Mouse (Mus musculus) heart, adult 9 months (tissue): Measurements from ENCODE around the gene Gm3893.
"Not testable (repeated sequence)": the region's sequence is repeated elsewhere in the genome, so short reads cannot be mapped to it uniquely, and the experiment has no call there.

Source experiments
- DNase-seq, 2 experiments: peaks; one replicate each; pipeline ENCODE4 v3.0.0; 2022; ENCODE audit warnings: low spot score in 2 of 2

Gene Gm3893

DNA sequence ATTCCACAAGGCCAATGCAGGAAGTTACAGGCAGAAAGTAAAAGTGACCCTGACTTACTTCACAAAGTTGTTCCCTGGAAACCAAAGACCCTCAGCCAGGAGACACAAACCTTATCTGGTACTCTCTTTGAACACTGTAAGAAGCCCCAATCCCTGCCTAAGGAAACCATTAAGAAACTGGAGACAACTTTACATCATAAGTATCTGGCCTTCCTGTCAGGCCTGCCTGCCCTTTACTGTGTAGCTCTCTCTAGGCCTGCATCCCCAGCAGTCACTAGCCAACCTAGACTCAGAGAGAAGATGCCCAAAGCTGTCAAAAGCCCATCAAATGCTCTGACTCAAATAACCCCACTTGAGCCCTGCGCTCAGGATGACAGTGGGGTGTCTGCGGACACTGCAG lies at the start of gene Gm3893:
Gene Gm3893, plus strand, starts transcription at position 301 of the 400 bp plus-strand sequence.
- not testable (repeated sequence) for DNase-seq

DNA sequence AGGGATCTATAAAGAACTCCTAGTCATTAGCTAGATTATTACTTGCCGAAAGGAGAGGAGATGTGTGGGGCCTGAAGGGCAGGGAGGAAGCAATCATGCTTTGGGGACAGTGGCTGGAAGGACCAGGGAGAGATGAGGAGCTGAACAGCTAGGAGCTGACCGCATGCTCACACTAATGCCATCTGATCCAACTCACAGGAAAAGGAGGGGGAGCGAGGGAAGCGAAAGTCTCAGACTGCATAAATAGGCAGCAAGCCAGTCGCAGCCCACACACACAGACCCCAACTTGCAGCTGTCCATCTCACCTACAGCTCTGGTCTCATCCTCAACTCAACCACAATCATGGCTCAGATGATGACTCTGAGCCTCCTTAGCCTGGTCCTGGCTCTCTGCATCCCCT lies 23.5 kb downstream of the Gm3893 start, which contains the start of gene Gm13304:
Gene Gm13304, plus strand, starts transcription at position 301 of the 400 bp plus-strand sequence.
- DNase-seq: not testable (repeated sequence)
